In genomic region chrX:153498665-153499293, GRCm38 (mm10) we compare ENCODE assay signal across 9 mouse cellular contexts. TPM values are rescaled to one million over a fixed set of nuclear protein-coding genes. Genes with fewer than 3 reads are reported as not detected.
DNase-seq lines count a peak whose midpoint lies in the region; ATAC-seq lines count a peak whose summit lies in the region.
"Had no signal": no experiment of that assay in that cellular context is flagged by ENCODE, and none has a peak within 500 bp of the region (broad histone marks: within the 10 kb centered on the region; RNA-seq: fewer than 3 reads in every experiment).

No protein-coding gene starts in this region.

- no peak for DNase-seq in lung, postnatal 10 days
- peak; percentile 10 to 19 for DNase-seq in cerebellum, postnatal 36 days
- peak; percentile 74 for DNase-seq in heart, embryonic 10.5 days (ENCODE audit: low spot score)
- DNase-seq in kidney, postnatal 4 days = peak; percentile 1 to 41
- peak; percentile 4 for DNase-seq in lung, postnatal 14 days
- peak; percentile 23 for DNase-seq in right cerebral cortex, postnatal 14 days
- DNase-seq in gastrocnemius, postnatal 36 days = no peak

- no peaks in the 10 kb centered on the region for H3K4me1 ChIP-seq in lung, embryonic 15.5 days
- H3K4me1 ChIP-seq in heart, embryonic 10.5 days = no peaks in the 10 kb centered on the region; the same call in 1 of the 2 replicates

- H3K36me3 ChIP-seq in lung, embryonic 15.5 days = no peaks in the 10 kb centered on the region
- no peaks in the 10 kb centered on the region for H3K36me3 ChIP-seq in heart, embryonic 10.5 days

- ATAC-seq in lung, embryonic 15.5 days (ENCODE audit: borderline replicate concordance, extremely low read depth, low FRiP score, low TSS enrichment) = 0 out of 2 replicates have a peak, but pooled peaks have one; percentile 9

- intact Hi-C loops in gastrocnemius, postnatal 36 days (cut with DNase I) = no loop called here

- peak overlapping the region; percentile 58 for H3K4me3 ChIP-seq in lung, embryonic 15.5 days
- peak overlapping the region; percentile 68 for H3K4me3 ChIP-seq in heart, embryonic 10.5 days

- H3K4me2 ChIP-seq in lung, embryonic 15.5 days = peak overlapping the region; percentile 79

- peak overlapping the region; percentile 71 for H3K9ac ChIP-seq in lung, embryonic 15.5 days

- peak overlapping the region; percentile 95 for H3K27ac ChIP-seq in lung, embryonic 15.5 days
- peak overlapping the region; percentile 92 for H3K27ac ChIP-seq in heart, embryonic 10.5 days

- no peaks in the 10 kb centered on the region for H3K27me3 ChIP-seq in lung, embryonic 15.5 days
- H3K27me3 ChIP-seq in heart, embryonic 10.5 days (ENCODE audit: insufficient read depth, poor library complexity, severe bottlenecking) = no peaks in the 10 kb centered on the region

- H3K9me3 ChIP-seq in lung, embryonic 15.5 days = no peaks in the 10 kb centered on the region
- 0 out of 2 replicates have a peak, but pooled peaks cover 3% of the 10 kb centered on the region for H3K9me3 ChIP-seq in heart, embryonic 10.5 days

- 25% methylated on average over 30 of the region's 30 CpGs for WGBS in lung, embryonic 15.5 days
- WGBS in heart, embryonic 10.5 days = 17% methylated on average over 30 of the region's 30 CpGs

RNA-seq across cellular contexts. Expression of gene Ubqln2, which starts 0.8 kb away (rescaled TPM):
- 19.6 and 20.3 TPM in 2 replicates for polyA plus RNA-seq in lung, embryonic 15.5 days (2015; fragmentation: Nextera tagmentation; extraction: Ambion mirVana)
- polyA plus RNA-seq in heart, embryonic 10.5 days (2016; fragmentation: Nextera tagmentation; extraction: Ambion mirVana) = 16.5 and 24.9 TPM in 2 replicates
- total RNA-seq in gastrocnemius, postnatal 36 days (2021) = 10 to 100 TPM; 13.8 to 16.9 TPM

RNA-seq across cellular contexts. Expression of gene Cypt3, which starts 59.6 kb away (rescaled TPM):
- polyA plus RNA-seq in lung, embryonic 15.5 days (2015; fragmentation: Nextera tagmentation; extraction: Ambion mirVana) = not detected in 2 replicates
- not detected in 2 replicates for polyA plus RNA-seq in heart, embryonic 10.5 days (2016; fragmentation: Nextera tagmentation; extraction: Ambion mirVana)
- not detected for total RNA-seq in gastrocnemius, postnatal 36 days (2021)
- total RNA-seq: left cerebral cortex, postnatal 36 days had no signal

Comparison
In these comparisons a context has a peak if more than half of its experiments do, and no peak if none do; other contexts are left out.
1. DNase-seq: peak in cerebellum, postnatal 36 days (2 of 2), heart, embryonic 10.5 days (single experiment), kidney, postnatal 4 days (2 of 2), lung, postnatal 14 days (single experiment) and right cerebral cortex, postnatal 14 days (single experiment); none in lung, postnatal 10 days (single experiment) and gastrocnemius, postnatal 36 days (0 of 2).